Mouse (Mus musculus): ENCODE measurements around the gene H2-M10.6.
"Not testable (repeated sequence)": the region's sequence is repeated elsewhere in the genome, so short reads cannot be mapped to it uniquely, and the experiment has no call there.

H2-M10.6 gene

GRCm38 (mm10) chr17:36811871-36812270 lies at the start of gene H2-M10.6:
Gene H2-M10.6 (plus strand): TSS chr17:36812171.
- no peak for DNase-seq (ENCODE audit: low spot score)

- DNase-seq (ENCODE audit: low spot score): no peak
Observed at GRCm38 (mm10) chr17:36763816-36764215, 48.2 kb upstream of the H2-M10.6 start.

GRCm38 (mm10) chr17:36764244-36764643 lies 47.7 kb upstream of the H2-M10.6 start:
- DNase-seq (ENCODE audit: low spot score): peak; percentile 52

- DNase-seq (ENCODE audit: low spot score): not testable (repeated sequence)
Observed at GRCm38 (mm10) chr17:36765403-36765802, 46.6 kb upstream of the H2-M10.6 start.

DNA sequence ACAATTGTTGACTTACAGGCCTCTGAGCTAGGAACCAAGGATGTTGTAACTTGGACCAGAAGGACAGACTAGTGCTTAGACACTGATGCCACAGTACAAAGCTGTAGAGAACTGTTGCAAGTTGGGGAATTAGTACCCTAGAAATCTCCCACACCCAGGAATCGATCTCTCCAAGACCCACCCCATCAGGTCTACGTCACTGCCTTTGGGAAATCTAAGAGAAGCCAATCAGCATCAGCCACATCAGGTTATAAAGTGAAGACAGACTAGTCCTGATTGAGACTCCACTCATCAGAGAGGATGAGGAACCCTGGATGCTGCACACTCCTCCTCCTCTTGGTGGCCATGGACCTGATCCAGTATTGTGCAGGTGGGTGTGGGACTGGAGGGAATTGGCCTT lies 39.4 kb upstream of the H2-M10.6 start, which contains the start of gene H2-M10.5:
Gene H2-M10.5, plus strand, starts transcription at position 301 of the 400 bp plus-strand sequence.
- not testable (repeated sequence) for DNase-seq (ENCODE audit: low spot score)

DNA sequence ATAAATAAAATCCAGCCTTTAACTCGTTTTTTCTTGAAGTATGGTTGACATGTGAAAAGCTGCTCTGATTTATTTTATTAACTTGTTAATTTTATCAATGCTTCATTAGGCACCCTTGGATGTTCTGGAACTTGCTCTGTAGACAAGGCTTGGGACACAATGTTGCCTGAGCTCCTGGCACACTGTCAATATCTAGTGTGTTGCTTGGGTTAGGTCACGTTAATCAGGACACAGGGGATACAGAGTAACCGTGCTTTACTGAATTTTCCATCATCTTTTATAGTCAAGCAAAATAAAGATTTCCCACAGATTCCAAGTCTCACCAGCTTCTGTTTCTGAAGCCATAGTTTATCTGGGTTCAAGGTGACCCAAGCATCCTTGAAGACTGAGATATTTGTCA lies 30.4 kb upstream of the H2-M10.6 start:
- no peak for DNase-seq (ENCODE audit: low spot score)

GRCm38 (mm10) chr17:36786483-36786886 lies 25.5 kb upstream of the H2-M10.6 start:
- not testable (repeated sequence) for DNase-seq (ENCODE audit: low spot score)

DNA sequence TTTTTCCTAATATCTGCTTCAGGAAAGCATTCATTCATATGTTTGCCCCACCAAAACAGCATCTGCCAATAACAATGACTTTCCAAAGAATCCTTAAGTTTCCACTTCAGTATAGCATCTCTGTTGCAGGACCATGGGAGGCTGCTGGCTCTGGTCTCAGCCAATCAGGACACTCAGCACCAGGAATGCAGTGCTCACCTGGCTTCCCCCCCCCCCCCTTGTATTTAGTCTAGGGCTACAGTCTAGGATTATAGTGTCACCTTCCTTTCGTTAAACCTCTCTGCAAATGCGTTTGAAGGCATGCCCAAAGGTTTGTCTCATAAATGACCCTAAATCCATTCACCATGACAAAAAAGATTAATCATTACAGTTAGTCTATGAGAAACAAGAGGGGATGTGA lies 23.6 kb upstream of the H2-M10.6 start:
- DNase-seq (ENCODE audit: low spot score): no peak

DNA sequence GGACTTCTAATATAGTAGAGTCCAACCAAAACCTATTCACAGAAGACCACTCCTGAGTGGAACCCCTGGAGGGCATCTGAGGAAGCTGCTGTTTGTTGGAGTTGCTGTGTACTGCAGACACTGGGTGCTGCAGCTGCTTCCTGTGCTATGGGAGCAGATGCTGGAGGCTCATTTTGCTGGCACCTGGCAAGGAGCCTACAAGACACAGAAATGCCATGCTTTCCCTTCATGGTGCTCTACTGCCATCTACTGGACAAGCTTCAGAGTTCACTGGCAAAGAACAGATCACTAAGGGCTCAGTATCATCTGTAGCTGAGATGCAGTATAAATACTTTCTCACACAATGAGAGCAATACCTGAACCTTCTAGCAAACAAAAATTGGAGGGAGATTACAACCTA lies 23.2 kb upstream of the H2-M10.6 start:
- DNase-seq (ENCODE audit: low spot score): peak; percentile 88

DNA sequence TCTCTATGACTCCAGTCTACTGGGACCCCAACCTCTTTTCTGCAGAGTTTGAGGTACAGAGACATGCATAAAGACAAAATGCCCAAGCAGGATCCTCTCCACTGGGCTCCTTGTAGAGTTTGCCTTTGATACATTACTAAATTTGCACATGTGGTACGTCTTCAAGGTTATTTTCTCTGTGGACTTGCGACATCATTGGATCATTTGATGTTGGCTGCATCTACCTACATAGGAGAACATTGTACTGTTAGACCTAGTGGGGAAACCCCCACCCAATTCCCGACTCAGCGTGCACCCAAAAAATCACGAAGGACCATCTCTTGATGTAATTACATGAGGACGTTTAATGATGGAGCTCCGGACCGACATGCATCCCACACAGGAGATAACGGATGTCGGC lies 12.5 kb upstream of the H2-M10.6 start:
- DNase-seq (ENCODE audit: low spot score): no peak

- not testable (repeated sequence) for DNase-seq (ENCODE audit: low spot score)
Observed at GRCm38 (mm10) chr17:36799921-36800462, 12.0 kb upstream of the H2-M10.6 start.

DNA sequence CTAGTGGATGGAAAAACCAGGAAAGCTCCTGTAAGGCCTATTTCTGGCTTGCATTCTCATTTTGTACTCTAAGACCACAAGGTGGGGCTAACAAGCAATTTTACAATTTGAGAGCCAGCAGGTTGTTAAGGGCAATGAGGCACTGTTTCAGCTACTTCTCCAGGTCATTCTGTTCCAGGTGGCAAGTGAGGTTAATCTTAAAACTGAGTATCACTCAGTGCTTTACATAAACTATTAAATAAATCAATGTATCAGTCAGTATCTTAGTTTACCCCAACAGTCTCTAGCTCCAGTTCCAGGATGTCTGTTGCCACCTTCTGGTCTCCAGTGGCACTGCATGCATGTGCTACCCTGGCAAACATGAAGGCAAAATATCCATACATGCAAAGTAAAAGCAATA lies 12.0 kb downstream of the H2-M10.6 start:
- DNase-seq (ENCODE audit: low spot score): peak; percentile 65

GRCm38 (mm10) chr17:36825525-36825924 lies 13.6 kb downstream of the H2-M10.6 start:
- DNase-seq (ENCODE audit: low spot score): peak; percentile 32

- peak; percentile 78 for DNase-seq (ENCODE audit: low spot score)
Observed at GRCm38 (mm10) chr17:36826002-36826401, 14.0 kb downstream of the H2-M10.6 start.

DNA sequence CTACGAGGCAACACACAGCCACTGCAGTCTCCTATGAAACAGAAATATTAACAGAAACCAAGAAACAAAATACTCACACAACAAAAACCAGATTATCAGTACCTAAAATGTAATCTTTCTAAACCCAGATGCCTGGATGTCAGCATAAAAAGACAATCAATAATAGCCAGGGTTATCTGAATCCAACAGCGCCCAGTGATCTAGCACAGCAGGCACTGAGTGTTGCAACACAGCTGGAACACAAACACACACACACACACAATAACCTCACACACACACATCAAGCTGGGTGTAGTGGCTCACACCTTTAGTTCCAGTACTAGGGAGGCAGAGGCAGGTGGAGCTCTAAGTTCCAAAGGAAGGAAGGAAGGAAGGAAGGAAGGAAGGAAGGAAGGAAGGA lies 16.5 kb downstream of the H2-M10.6 start:
- no peak for DNase-seq (ENCODE audit: low spot score)

DNA sequence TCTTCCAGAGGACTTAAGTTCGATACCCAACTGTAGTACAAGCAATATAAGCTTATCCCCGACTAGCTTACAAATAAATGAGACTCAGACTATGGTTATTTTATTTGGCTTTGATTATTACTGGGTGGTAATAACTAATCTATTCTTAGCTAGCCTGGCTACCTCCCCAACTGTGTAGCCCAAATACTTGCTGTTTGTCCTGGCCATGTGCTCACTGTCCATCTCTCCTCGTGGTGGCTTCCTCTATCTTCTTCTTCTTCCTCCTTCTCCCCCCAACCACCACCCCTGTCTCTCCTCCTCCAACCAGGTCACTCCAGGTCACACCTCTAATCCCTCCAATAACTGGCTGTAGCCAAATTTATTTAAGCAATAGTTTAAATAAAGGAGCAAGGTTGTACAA lies 18.5 kb downstream of the H2-M10.6 start:
- no peak for DNase-seq (ENCODE audit: low spot score)

- DNase-seq (ENCODE audit: low spot score): no peak
Observed at GRCm38 (mm10) chr17:36832694-36833093, 20.7 kb downstream of the H2-M10.6 start.

DNA sequence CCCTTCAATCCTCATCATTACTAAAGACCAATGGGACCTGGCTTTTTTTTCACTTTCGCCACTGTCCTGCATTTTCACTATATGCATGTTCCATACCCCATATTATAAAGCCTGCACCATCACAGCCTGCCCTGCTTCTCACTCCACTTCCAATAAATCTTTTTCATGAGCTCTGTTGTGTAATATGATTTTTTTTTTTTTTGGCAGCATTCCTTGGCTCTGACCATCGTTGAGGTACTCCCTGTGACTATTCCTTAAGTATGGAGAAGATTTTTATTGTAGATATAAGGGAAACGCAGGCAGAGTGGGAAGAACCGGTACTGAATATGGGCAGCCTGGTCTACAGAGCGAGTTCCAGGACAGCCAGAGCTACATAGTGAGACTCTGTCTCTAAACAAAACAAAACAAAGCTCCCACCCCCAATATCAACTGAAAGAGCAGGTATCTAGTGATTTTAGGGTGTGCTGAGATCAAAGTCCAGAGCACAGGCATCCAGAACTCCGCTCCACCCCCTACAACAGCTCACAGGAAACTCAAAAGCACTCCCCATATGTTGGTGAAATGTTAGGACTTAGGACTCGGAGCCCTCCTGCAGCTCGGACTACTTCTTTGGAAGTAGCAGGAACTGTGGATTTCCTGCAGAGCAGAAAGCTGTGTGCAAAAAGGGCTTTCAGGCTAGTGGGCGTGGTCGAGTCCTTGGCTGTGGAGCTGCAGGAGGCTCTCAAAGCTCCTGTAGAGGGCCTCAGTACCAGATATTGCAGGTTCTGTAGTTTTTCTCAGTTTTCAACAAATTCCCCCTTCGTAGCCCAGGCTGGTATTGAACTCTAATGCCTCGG lies 23.8 kb downstream of the H2-M10.6 start:
- peak; percentile 79 for DNase-seq (ENCODE audit: low spot score)

DNA sequence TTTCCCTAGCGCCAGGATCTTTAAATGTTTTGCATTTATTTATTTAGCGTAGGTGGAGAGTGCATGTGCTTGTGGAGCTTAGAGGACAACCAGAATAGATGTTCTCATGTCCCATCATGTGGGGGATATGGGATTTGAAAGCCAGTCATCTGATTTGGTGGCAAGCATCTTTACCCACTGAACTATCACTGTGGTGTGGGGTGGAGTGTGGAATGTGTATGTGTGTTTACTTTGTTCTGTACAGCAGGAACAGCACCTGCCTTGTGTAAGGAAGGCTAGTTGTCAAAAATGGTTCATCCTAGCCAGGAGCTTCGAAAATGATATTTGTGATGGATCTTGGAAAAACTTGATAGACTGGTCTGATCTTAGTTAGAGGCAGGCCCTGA lies 24.4 kb downstream of the H2-M10.6 start:
- no peak for DNase-seq (ENCODE audit: low spot score)

GRCm38 (mm10) chr17:36836874-36837647 lies 25.1 kb downstream of the H2-M10.6 start, which contains the start of gene Trim26:
Gene Trim26 (plus strand): TSS chr17:36837134.
- DNase-seq (ENCODE audit: low spot score): peak; percentile 99

DNA sequence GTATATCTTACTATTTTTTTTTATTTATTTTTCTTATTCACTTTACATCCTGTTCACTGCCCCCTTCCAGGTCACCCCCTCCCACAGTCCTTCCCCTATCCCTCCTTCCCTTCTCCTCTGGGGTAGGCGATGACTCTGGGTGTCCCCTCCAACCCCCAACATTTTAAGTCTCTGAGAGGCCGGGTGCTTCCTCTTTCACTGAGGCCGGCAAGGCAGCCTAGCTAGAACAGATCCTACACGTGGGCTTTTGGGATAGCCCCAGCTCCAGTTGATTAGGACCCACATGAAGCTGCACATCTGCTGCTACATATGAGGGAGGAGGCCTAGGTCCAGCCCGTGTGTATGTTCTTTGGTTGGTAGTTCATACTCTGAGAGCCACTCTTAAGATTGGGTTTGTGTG lies 27.0 kb downstream of the H2-M10.6 start:
- DNase-seq (ENCODE audit: low spot score): no peak

- no peak for DNase-seq (ENCODE audit: low spot score)
Observed at GRCm38 (mm10) chr17:36839931-36840330, 28.0 kb downstream of the H2-M10.6 start.

Data from MN1 (cell line).